Mouse (Mus musculus) MEL (cell line): ENCODE data around the gene Tnfaip3. TPM values are rescaled to one million over a fixed set of nuclear protein-coding genes. Genes with fewer than 3 reads are reported as not detected.

Experiments
- DNase-seq: peaks from one replicate; pipeline ENCODE4 v3.0.0; 2011; ENCODE audit warnings: low read depth, low spot score
- H3K27ac ChIP-seq: 2 replicates; pipeline ENCODE4 v1.5.1; 2012; ENCODE audit warnings: low read depth, mild to moderate bottlenecking, control low read depth, low read length, moderate library complexity; ENCODE audit not compliant: control insufficient read depth
- H3K27me3 ChIP-seq, 2 experiments: fragments of 150-350 bp in 1 of 2; sonication (generic) in 1 of 2; 2 replicates each; pipeline ENCODE4 v1.6.1; 2012; ENCODE audit warnings: low read length in 2 of 2, mild to moderate bottlenecking in 2 of 2, improper control_type of control experiment in 1 of 2, moderate library complexity in 1 of 2; ENCODE audit not compliant: insufficient read depth in 2 of 2, control insufficient read depth in 1 of 2
- H3K36me3 ChIP-seq, 2 experiments: 2 replicates each; pipeline ENCODE4 v1.6.1; 2012 to 2014; ENCODE audit warnings: low read length in 2 of 2, improper control_type of control experiment in 1 of 2, inconsistent platforms in 1 of 2, mild to moderate bottlenecking in 1 of 2; ENCODE audit not compliant: insufficient read depth in 2 of 2, control insufficient read depth in 1 of 2
- H3K4me1 ChIP-seq, 2 experiments: fragments of 150-350 bp in 1 of 2; sonication (generic) in 1 of 2; 2 replicates each; pipeline ENCODE4 v1.6.1; 2012; ENCODE audit warnings: low read length in 2 of 2, improper control_type of control experiment in 1 of 2, mild to moderate bottlenecking in 1 of 2; ENCODE audit not compliant: insufficient read depth in 2 of 2, control insufficient read depth in 1 of 2
- H3K4me3 ChIP-seq, 2 experiments: fragments of 150-350 bp in 1 of 2; sonication (generic) in 1 of 2; 2 replicates each; pipeline ENCODE4 v1.5.1; 2012; ENCODE audit warnings: low read depth in 2 of 2, low read length in 2 of 2, mild to moderate bottlenecking in 2 of 2, moderate library complexity in 2 of 2, control low read depth in 1 of 2, improper control_type of control experiment in 1 of 2; ENCODE audit not compliant: control insufficient read depth in 1 of 2, insufficient read depth in 1 of 2
- H3K79me2 ChIP-seq: 2 replicates; pipeline ENCODE4 v1.6.1; 2012; ENCODE audit warnings: mild to moderate bottlenecking, low read length, moderate library complexity; ENCODE audit not compliant: control insufficient read depth, poor library complexity, insufficient read depth
- H3K9ac ChIP-seq: 2 replicates; pipeline ENCODE4 v1.6.1; 2012; ENCODE audit warnings: low read depth, mild to moderate bottlenecking, control low read depth, low read length, moderate library complexity; ENCODE audit not compliant: control insufficient read depth, poor library complexity, severe bottlenecking
- H3K9me3 ChIP-seq: fragments of 150-350 bp; sonication (generic); replicated peaks from 2 replicates; pipeline ENCODE4 v1.6.1; 2012; ENCODE audit warnings: mild to moderate bottlenecking, low read length, improper control_type of control experiment, moderate library complexity; ENCODE audit not compliant: insufficient read depth
- CHD1 ChIP-seq: IDR thresholded peaks from 2 replicates; pipeline ENCODE4 v1.6.1; 2012; ENCODE audit warnings: low read depth, mild to moderate bottlenecking, inconsistent platforms, low read length, improper control_type of control experiment
- E2F4 ChIP-seq: IDR thresholded peaks from 2 replicates; pipeline ENCODE4 v1.6.1; 2011; ENCODE audit warnings: low read depth, low read length, improper control_type of control experiment, borderline replicate concordance
- ELF1 ChIP-seq: IDR thresholded peaks from 2 replicates; pipeline ENCODE4 v1.6.1; 2014; ENCODE audit warnings: low read depth, mild to moderate bottlenecking, inconsistent platforms, low read length, improper control_type of control experiment, moderate library complexity
- JUND ChIP-seq: IDR thresholded peaks from 2 replicates; pipeline ENCODE4 v1.6.1; 2011; ENCODE audit warnings: low read depth, mild to moderate bottlenecking, improper control_type of control experiment, low read length
- MAFK ChIP-seq: IDR thresholded peaks from 2 replicates; pipeline ENCODE4 v1.6.1; 2011; ENCODE audit warnings: low read depth, mild to moderate bottlenecking, low read length, improper control_type of control experiment, borderline replicate concordance
- MAX ChIP-seq: IDR thresholded peaks from 2 replicates; pipeline ENCODE4 v1.6.1; 2011; ENCODE audit warnings: low read length, improper control_type of control experiment
- MAZ ChIP-seq: IDR thresholded peaks from 2 replicates; pipeline ENCODE4 v1.6.1; 2012; ENCODE audit warnings: low read depth, mild to moderate bottlenecking, inconsistent platforms, low read length, improper control_type of control experiment
- MXI1 ChIP-seq: IDR thresholded peaks from 2 replicates; pipeline ENCODE4 v1.6.1; 2011; ENCODE audit warnings: mild to moderate bottlenecking, low read depth, low read length, improper control_type of control experiment
- MYB ChIP-seq: IDR thresholded peaks from 2 replicates; pipeline ENCODE4 v1.6.1; 2011; ENCODE audit warnings: mild to moderate bottlenecking, low read depth, low read length, improper control_type of control experiment
- MYC ChIP-seq: IDR thresholded peaks from 2 replicates; pipeline ENCODE4 v1.6.1; 2011; ENCODE audit warnings: low read depth, mild to moderate bottlenecking, low read length, improper control_type of control experiment, moderate library complexity
- NRF1 ChIP-seq: IDR thresholded peaks from 2 replicates; pipeline ENCODE4 v1.6.1; 2014; ENCODE audit warnings: low read depth, mild to moderate bottlenecking, inconsistent platforms, low read length, improper control_type of control experiment, moderate library complexity; ENCODE audit not compliant: poor library complexity, insufficient read depth, severe bottlenecking
- POLR2AphosphoS5 ChIP-seq: IDR thresholded peaks from 2 replicates; pipeline ENCODE4 v1.6.1; 2012; ENCODE audit warnings: low read depth, borderline replicate concordance, mild to moderate bottlenecking, inconsistent platforms, low read length, moderate library complexity, mixed read lengths
- TCF12 ChIP-seq: IDR thresholded peaks from 2 replicates; pipeline ENCODE4 v1.6.1; 2014; ENCODE audit warnings: low read depth, mild to moderate bottlenecking, inconsistent platforms, low read length, improper control_type of control experiment, moderate library complexity
- UBTF ChIP-seq: IDR thresholded peaks from 2 replicates; pipeline ENCODE4 v1.6.1; 2012; ENCODE audit warnings: low read depth, mild to moderate bottlenecking, inconsistent platforms, low read length, improper control_type of control experiment, moderate library complexity, borderline replicate concordance; ENCODE audit not compliant: insufficient read depth
- USF1 ChIP-seq: IDR thresholded peaks from 2 replicates; pipeline ENCODE4 v1.6.1; 2014; ENCODE audit warnings: low read depth, mild to moderate bottlenecking, inconsistent platforms, low read length, improper control_type of control experiment, moderate library complexity
- ZNF384 ChIP-seq: IDR thresholded peaks from 2 replicates; pipeline ENCODE4 v1.6.1; 2012; ENCODE audit warnings: low read depth, mild to moderate bottlenecking, inconsistent platforms, low read length, improper control_type of control experiment
- polyA plus RNA-seq, 2 experiments: library from polyadenylated mRNA; stranded (reverse) in 1 of 2; unstranded in 1 of 2; fragments of >175 nt in 1 of 2; fragments of >200 nt in 1 of 2; gene quantifications; 2 replicates each; pipeline versions ENCODE4 v1.2.1 to v1.2.4; 2012; ENCODE audit warnings: low replicate concordance in 2 of 2, low read depth in 1 of 2; ENCODE audit not compliant: insufficient read length in 2 of 2, insufficient read depth in 1 of 2, missing spikeins in 1 of 2
- total RNA-seq: library from RNA; depleted of rRNA; stranded (reverse); fragments of 300-350 nt; gene quantifications from 2 replicates; pipeline ENCODE4 v1.2.3, GENCODE M21; 2012

Gene Tnfaip3
- total and polyA plus RNA-seq, 3 experiments: 0.38 to 0.54 TPM; not detected in 1

DNA sequence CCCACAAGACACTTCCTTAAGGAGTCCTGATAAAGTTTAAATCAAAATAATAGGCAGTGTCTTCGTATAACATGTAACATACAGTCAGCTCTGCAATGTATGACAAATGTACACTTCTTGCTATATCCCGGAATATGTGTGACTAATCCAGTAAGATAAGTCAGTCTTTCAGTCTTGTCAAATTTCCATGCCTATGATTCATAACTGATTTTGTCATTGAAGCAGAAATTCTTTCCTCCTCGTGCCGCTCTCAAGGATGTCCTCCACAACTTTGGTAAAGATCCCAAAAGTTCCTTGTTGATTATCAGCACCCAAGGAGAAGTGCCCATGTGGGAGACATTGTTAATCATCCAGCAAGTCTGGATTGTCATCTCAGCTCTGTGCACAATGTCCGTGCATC, 11.3 kb upstream of the Tnfaip3 start:
- Histone ChIP-seq H3K79me2 (no peaks in the 10 kb centered on the region), H3K9ac (no peak overlapping the region), H3K4me1 (peaks cover 7 to 15% of the 10 kb centered on the region in 2 experiments; a peak in 3 of 4 replicates), H3K4me3 (no peak overlapping the region), H3K9me3 (no peaks in the 10 kb centered on the region), H3K36me3 (peaks cover 0 to 16% of the 10 kb centered on the region in 2 experiments; a peak in 2 of 4 replicates), H3K27ac (no peak overlapping the region), H3K27me3 (no peaks in the 10 kb centered on the region)
- no peak for DNase-seq
- no peak for TF ChIP-seq MAFK

DNA sequence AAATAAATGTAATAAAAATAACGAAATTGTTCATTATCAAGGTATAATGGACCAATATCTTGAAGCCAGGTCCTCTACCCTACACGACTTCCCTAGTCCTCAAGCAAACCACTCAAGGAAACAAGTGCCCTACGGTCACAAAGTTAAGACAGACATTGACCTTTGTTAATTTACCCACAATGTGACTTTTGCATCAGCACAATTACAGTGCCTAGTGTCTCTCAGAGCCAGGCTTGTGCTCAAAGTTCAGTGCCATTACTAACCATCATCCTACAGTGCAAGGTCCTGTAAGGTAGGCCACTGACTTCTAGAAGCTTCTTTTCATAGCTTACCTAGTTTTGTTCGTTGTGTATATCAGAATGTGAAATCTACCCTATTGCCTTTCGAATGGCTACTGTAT, 8.9 kb upstream of the Tnfaip3 start:
- H3K27ac ChIP-seq: peak overlapping the region; percentile 34
- H3K4me3 ChIP-seq: no peak overlapping the region
- H3K9ac ChIP-seq: no peak overlapping the region
- peaks cover 7 to 17% of the 10 kb centered on the region in 2 experiments; a peak in 3 of 4 replicates for H3K4me1 ChIP-seq
- H3K36me3 ChIP-seq: peaks cover 0 to 18% of the 10 kb centered on the region in 2 experiments; a peak in 2 of 4 replicates
- TF ChIP-seq MAX: no peak
- no peak for TF ChIP-seq TCF12
- no peak for TF ChIP-seq MXI1
- TF ChIP-seq MYB: no peak
- TF ChIP-seq CHD1: no peak
- no peak for TF ChIP-seq ELF1
- TF ChIP-seq MAZ: no peak
- TF ChIP-seq MAFK: no peak
- TF ChIP-seq USF1: no peak
- no peak for TF ChIP-seq UBTF
- no peak for TF ChIP-seq ZNF384
- TF ChIP-seq NRF1: no peak
- TF ChIP-seq JUND: no peak
- no peak for TF ChIP-seq E2F4
- TF ChIP-seq POLR2AphosphoS5: no peak
- no peak for TF ChIP-seq MYC
- DNase-seq: no peak
- H3K27me3 ChIP-seq: no peaks in the 10 kb centered on the region
- H3K79me2 ChIP-seq: no peaks in the 10 kb centered on the region
- no peaks in the 10 kb centered on the region for H3K9me3 ChIP-seq
